In genomic region chr6:146500771-146501170, GRCm38 (mm10) we compare ENCODE assay signal across 8 mouse cellular contexts. TPM values are rescaled to one million over a fixed set of nuclear protein-coding genes. Genes with fewer than 3 reads are reported as not detected.
DNase-seq lines count a peak whose midpoint lies in the region; ATAC-seq and TF ChIP-seq lines count a peak whose summit lies in the region.

No protein-coding gene starts in this region.

- no peak for DNase-seq in kidney, adult 11 months
- no peak for DNase-seq in embryonic facial prominence, embryonic 14.5 days (ENCODE audit: low spot score)
- DNase-seq in intestine, embryonic 14.5 days (ENCODE audit: low spot score), result no peak
- no peak for DNase-seq in midbrain, postnatal 0 days (ENCODE audit: low spot score)
- DNase-seq in left cerebral cortex, adult 11 months (ENCODE audit: low spot score), result no peak
- DNase-seq in embryo, embryonic 9.5 days (ENCODE audit: extremely low spot score), result no peak

- peaks cover 9% of the 10 kb centered on the region; the same call in 1 of the 2 replicates for H3K27me3 ChIP-seq in kidney, embryonic 16.5 days (ENCODE audit: insufficient read depth, low read length)
- H3K27me3 ChIP-seq in embryonic facial prominence, embryonic 14.5 days (replicated peaks; ENCODE audit: control insufficient read depth, insufficient read depth, low read length), result no peaks in the 10 kb centered on the region
- H3K27me3 ChIP-seq in intestine, embryonic 14.5 days (replicated peaks; ENCODE audit: control insufficient read depth, insufficient read depth, low read length), result no peaks in the 10 kb centered on the region
- peaks cover 13% of the 10 kb centered on the region; the same call in 1 of the 2 replicates for H3K27me3 ChIP-seq in midbrain, postnatal 0 days (ENCODE audit: insufficient read depth, low read length)

- H3K4me2 ChIP-seq in kidney, embryonic 16.5 days (replicated peaks; ENCODE audit: low read depth, low read length), result peak overlapping the region; percentile 95
- peak overlapping the region; percentile 99 for H3K4me2 ChIP-seq in embryonic facial prominence, embryonic 14.5 days (ENCODE audit: low read depth, low read length)
- H3K4me2 ChIP-seq in intestine, embryonic 14.5 days (ENCODE audit: low read length), result peak overlapping the region; percentile 87
- peak overlapping the region; percentile 98 for H3K4me2 ChIP-seq in midbrain, postnatal 0 days (ENCODE audit: low read depth, low read length, poor library complexity, severe bottlenecking)

- TF ChIP-seq CTCF in midbrain, postnatal 0 days (IDR thresholded peaks at IDR 0.05), result no peak

- H3K27ac ChIP-seq in kidney, embryonic 16.5 days (ENCODE audit: low read length), result no peak overlapping the region
- no peak overlapping the region for H3K27ac ChIP-seq in embryonic facial prominence, embryonic 14.5 days (replicated peaks; ENCODE audit: low read depth, low read length)
- H3K27ac ChIP-seq in intestine, embryonic 14.5 days (ENCODE audit: low read depth), result no peak overlapping the region
- H3K27ac ChIP-seq in midbrain, postnatal 0 days (ENCODE audit: low read depth, low read length), result no peak overlapping the region

- H3K36me3 ChIP-seq in kidney, embryonic 16.5 days (ENCODE audit: insufficient read depth, low read length), result no peaks in the 10 kb centered on the region
- H3K36me3 ChIP-seq in embryonic facial prominence, embryonic 14.5 days (ENCODE audit: control insufficient read depth, insufficient read depth, low read length), result no peaks in the 10 kb centered on the region
- no peaks in the 10 kb centered on the region for H3K36me3 ChIP-seq in intestine, embryonic 14.5 days (ENCODE audit: control insufficient read depth, insufficient read depth, low read length)
- no peaks in the 10 kb centered on the region for H3K36me3 ChIP-seq in midbrain, postnatal 0 days (ENCODE audit: insufficient read depth, low read length)

- no peak overlapping the region for H3K9ac ChIP-seq in kidney, embryonic 16.5 days (replicated peaks; ENCODE audit: low read length)
- H3K9ac ChIP-seq in embryonic facial prominence, embryonic 14.5 days (ENCODE audit: low read depth, low read length), result no peak overlapping the region
- H3K9ac ChIP-seq in intestine, embryonic 14.5 days (ENCODE audit: low read length), result no peak overlapping the region
- no peak overlapping the region for H3K9ac ChIP-seq in midbrain, postnatal 0 days (replicated peaks; ENCODE audit: low read length, poor library complexity, severe bottlenecking)

- peaks cover 8% of the 10 kb centered on the region; the same call in 1 of the 2 replicates for H3K4me1 ChIP-seq in kidney, embryonic 16.5 days (ENCODE audit: insufficient read depth, low read length)
- 0 out of 2 replicates have a peak, but pooled peaks cover 3% of the 10 kb centered on the region for H3K4me1 ChIP-seq in embryonic facial prominence, embryonic 14.5 days (ENCODE audit: control insufficient read depth, insufficient read depth, low read length)
- H3K4me1 ChIP-seq in intestine, embryonic 14.5 days (replicated peaks; ENCODE audit: control insufficient read depth, insufficient read depth, low read length), result peaks cover 3% of the 10 kb centered on the region; the same call in 1 of the 2 replicates
- H3K4me1 ChIP-seq in midbrain, postnatal 0 days (ENCODE audit: insufficient read depth, low read length), result peaks cover 6% of the 10 kb centered on the region; the same call in 1 of the 2 replicates

- H3K4me3 ChIP-seq in kidney, embryonic 16.5 days (ENCODE audit: low read length), result peak overlapping the region; percentile 79
- H3K4me3 ChIP-seq in embryonic facial prominence, embryonic 14.5 days (ENCODE audit: low read depth, low read length), result peak overlapping the region; percentile 76; the same call in 1 of the 2 replicates
- peak overlapping the region; percentile 77 for H3K4me3 ChIP-seq in intestine, embryonic 14.5 days (ENCODE audit: low read depth, low read length)
- peak overlapping the region; percentile 56; the same call in 1 of the 2 replicates for H3K4me3 ChIP-seq in midbrain, postnatal 0 days (ENCODE audit: low read depth, low read length)

- no peak for ATAC-seq in kidney, embryonic 16.5 days (ENCODE audit: low FRiP score, low TSS enrichment)
- no peak for ATAC-seq in embryonic facial prominence, embryonic 14.5 days (ENCODE audit: low read depth)
- ATAC-seq in intestine, embryonic 14.5 days (replicated peaks; ENCODE audit: low FRiP score, low TSS enrichment, low read depth), result no peak
- ATAC-seq in midbrain, postnatal 0 days (ENCODE audit: low FRiP score), result no peak
- no peak for ATAC-seq in activated CD4-positive, CD25-positive, alpha-beta regulatory T cell, adult 4 months

- no peaks in the 10 kb centered on the region for H3K9me3 ChIP-seq in kidney, embryonic 16.5 days (ENCODE audit: low read length)
- H3K9me3 ChIP-seq in embryonic facial prominence, embryonic 14.5 days (ENCODE audit: control insufficient read depth, low read length), result no peaks in the 10 kb centered on the region
- no peaks in the 10 kb centered on the region for H3K9me3 ChIP-seq in intestine, embryonic 14.5 days (ENCODE audit: control insufficient read depth, low read length)
- H3K9me3 ChIP-seq in midbrain, postnatal 0 days (ENCODE audit: low read length), result no peaks in the 10 kb centered on the region

- 75% methylated on average over 5 of the region's 5 CpGs for WGBS in kidney, embryonic 16.5 days
- 74% methylated on average over 5 of the region's 5 CpGs for WGBS in embryonic facial prominence, embryonic 14.5 days
- WGBS in intestine, embryonic 14.5 days, result 66% methylated on average over 5 of the region's 5 CpGs
- WGBS in midbrain, postnatal 0 days, result 75% methylated on average over 5 of the region's 5 CpGs

RNA-seq across cellular contexts. Expression of gene Itpr2, which starts 1.3 kb away (rescaled TPM):
- polyA plus RNA-seq in kidney, embryonic 16.5 days (2015; fragmentation: Nextera tagmentation; extraction: Ambion mirVana), result 14.0 and 14.5 TPM in 2 replicates
- polyA plus RNA-seq in embryonic facial prominence, embryonic 14.5 days (2014; fragmentation: Nextera tagmentation; extraction: Ambion mirVana), result 8.9 and 13.4 TPM in 2 replicates
- polyA plus RNA-seq in intestine, embryonic 14.5 days (2014; fragmentation: Nextera tagmentation; extraction: Ambion mirVana), result 7.6 and 8.1 TPM in 2 replicates
- total RNA-seq in midbrain, postnatal 0 days (2014; rRNA removed), result 12.9 and 15.9 TPM in 2 replicates
- 9.1 and 9.6 TPM in 2 replicates for polyA plus RNA-seq in midbrain, postnatal 0 days (2015; fragmentation: Nextera tagmentation; extraction: Ambion mirVana)
- 10 to 100 TPM; 69.2 to 77.7 TPM for polyA plus RNA-seq in activated CD4-positive, CD25-positive, alpha-beta regulatory T cell, adult 4 months (2017; shearing (Covaris generic))
